Mouse (Mus musculus): ENCODE measurements at regions not wholly inside any gene's neighbourhood (a gene's known extent, or its start where the extent isn't known, plus 50 kb on each side); places are given as distances from the start of the nearest gene placed in this dataset.
"Not testable (repeated sequence)": the region's sequence is repeated elsewhere in the genome, so short reads cannot be mapped to it uniquely, and the experiment has no call there.

- DNase-seq (ENCODE audit: low spot score in 2 of 2) = no peak
Measured at GRCm38 (mm10) chr9:51661911-51662310, 103.2 kb upstream of the Arhgap20 start.

DNA sequence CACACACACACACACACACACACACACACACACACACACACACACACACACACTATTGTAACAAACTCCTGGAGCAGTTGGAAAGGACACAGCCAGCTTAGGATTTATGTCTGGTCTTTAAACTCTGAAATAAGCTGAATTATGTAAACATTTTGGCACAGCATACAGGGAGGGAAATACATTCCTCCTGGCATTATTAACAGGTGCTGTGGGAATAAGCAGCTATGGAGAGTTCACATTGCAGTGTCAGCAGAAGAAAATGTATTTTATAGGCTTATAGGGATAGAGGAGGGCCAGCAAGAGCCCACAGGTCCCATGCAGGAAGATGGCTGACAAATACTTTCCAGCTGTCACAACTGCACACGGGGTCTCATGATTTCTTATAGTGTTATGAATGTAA, 100.8 kb upstream of the Arhgap20 start:
- no peak for DNase-seq (ENCODE audit: low spot score in 2 of 2)

DNA sequence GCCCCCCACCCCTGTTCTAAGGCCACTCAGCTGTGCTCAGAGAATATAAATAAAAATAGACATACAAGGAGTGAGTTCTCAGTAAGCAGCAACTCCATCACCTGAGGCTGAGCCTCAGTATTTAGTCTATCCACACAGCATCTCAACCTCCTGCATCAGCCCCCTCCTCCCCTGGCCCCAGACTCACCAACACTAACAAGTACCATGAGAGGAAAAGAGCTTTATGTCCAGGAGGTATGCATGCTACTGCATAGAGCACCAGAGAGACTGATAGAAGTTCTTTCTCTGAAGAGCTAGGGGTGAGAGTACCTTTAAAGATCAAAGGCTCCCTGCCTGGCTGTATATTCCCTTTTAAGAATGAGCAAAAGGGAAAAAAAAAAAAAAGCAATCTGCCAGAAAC, 100.3 kb upstream of the Arhgap20 start:
- no peak for DNase-seq (ENCODE audit: low spot score in 2 of 2)

DNA sequence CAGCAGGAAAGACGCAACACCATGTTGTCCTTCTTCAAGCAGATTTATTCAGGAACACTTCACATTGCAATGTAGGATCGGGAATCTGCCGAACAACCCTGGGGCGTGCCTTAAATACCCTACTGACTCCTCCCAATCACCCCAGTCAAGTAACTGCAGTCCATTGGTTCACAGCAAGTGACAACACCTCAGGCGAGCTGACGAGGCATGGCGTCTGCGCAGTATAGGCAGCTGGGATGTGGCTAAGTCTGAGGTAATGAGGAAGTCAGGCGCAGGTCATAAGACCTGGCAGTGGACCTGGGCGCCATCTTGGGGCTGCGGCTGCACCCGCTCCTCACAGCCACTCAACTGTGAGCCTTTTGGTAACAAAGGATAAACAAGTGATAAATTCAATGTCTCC, 96.2 kb upstream of the Arhgap20 start:
- DNase-seq (ENCODE audit: low spot score in 2 of 2) = not testable (repeated sequence)

DNA sequence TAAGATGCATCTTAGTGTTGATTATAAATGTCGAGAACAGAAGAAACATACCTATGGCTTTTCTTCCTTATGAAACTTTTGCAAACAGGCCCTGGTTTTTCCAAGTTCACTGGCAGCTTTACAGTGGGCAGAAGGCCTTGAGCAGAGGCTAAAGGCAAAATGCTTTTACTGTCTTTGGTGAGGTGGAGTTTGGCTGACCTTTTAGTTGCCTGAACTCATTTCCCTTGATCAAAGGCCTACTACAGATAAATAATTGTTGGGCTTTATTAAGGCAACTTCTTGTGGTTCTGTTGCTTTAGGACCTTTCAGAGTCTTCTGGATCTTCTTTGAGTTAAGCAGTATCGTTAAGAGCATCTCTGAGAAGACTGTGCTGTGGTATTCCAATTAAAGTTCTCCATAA, 94.6 kb upstream of the Arhgap20 start:
- no peak for DNase-seq (ENCODE audit: low spot score in 2 of 2)

- DNase-seq (ENCODE audit: low spot score in 2 of 2) = no peak
Measured at GRCm38 (mm10) chr9:51686536-51686935, 78.6 kb upstream of the Arhgap20 start.

DNA sequence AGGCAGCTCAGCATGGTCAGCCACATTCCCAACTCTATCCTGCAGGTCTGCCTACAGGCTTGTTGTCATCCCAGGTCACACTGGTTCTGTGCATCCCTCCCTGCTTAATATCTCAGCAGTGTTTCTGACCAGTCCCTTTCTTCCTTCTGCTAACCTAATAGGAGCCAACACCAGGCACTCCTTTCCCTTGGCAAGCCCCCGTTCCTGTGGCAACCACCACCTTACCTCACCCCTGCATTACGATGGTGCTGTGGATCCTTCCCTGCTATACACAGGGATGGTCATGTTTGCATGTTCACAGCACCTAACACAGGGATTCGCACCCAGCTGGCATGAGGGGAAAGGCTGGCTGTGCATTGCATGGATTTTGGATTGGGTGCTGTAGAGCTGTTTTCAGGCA, 50.8 kb upstream of the Arhgap20 start:
- no peak for DNase-seq (ENCODE audit: low spot score in 2 of 2)

Measured in frontal cortex, postnatal 14 days (tissue).